Mouse (Mus musculus) lung, postnatal 4 days (tissue): ENCODE results near the gene Gm49336.

ENCODE experiments used
- DNase-seq, 2 experiments: peaks; one replicate each; pipeline ENCODE4 v3.0.0; 2021

Gm49336 gene

GRCm38 (mm10) chr14:60251281-60252003 lies at the start of gene Gm49336, which contains the start of gene Nupl1:
Gene Gm49336 (minus strand): TSS chr14:60251507.
Gene Nupl1 (minus strand): TSS chr14:60251431.
- peak; percentile 98 to 99 for DNase-seq

- DNase-seq = no peak
These were observed 49.7 kb upstream of the Gm49336 start for GRCm38 (mm10) chr14:60301024-60301423.

- no peak for DNase-seq
These were observed 49.1 kb upstream of the Gm49336 start for GRCm38 (mm10) chr14:60300224-60300991.

- no peak for DNase-seq
These were observed 44.2 kb upstream of the Gm49336 start for GRCm38 (mm10) chr14:60295531-60295930.

- no peak for DNase-seq
These were observed 39.1 kb upstream of the Gm49336 start for GRCm38 (mm10) chr14:60290363-60290762.

GRCm38 (mm10) chr14:60286194-60286863 lies 35.0 kb upstream of the Gm49336 start:
- no peak for DNase-seq

GRCm38 (mm10) chr14:60275301-60276276 lies 24.3 kb upstream of the Gm49336 start:
- DNase-seq = no peak

- no peak for DNase-seq
These were observed 22.0 kb upstream of the Gm49336 start for GRCm38 (mm10) chr14:60273346-60273745.

- peak in 1 of 2 experiments; percentile 33 for DNase-seq
These were observed 18.0 kb upstream of the Gm49336 start for GRCm38 (mm10) chr14:60269333-60269732.

- peak; percentile 94 to 97 for DNase-seq
These were observed 13.9 kb upstream of the Gm49336 start, which contains the start of gene Mtmr6 for GRCm38 (mm10) chr14:60264990-60265876. Gene Mtmr6 (plus strand): TSS chr14:60265228.

GRCm38 (mm10) chr14:60262316-60262715 lies 11.0 kb upstream of the Gm49336 start:
- DNase-seq = no peak

GRCm38 (mm10) chr14:60257851-60258250 lies 6.5 kb upstream of the Gm49336 start:
- DNase-seq = no peak

GRCm38 (mm10) chr14:60257101-60257500 lies 5.8 kb upstream of the Gm49336 start:
- no peak for DNase-seq

GRCm38 (mm10) chr14:60256356-60256755 lies 5.0 kb upstream of the Gm49336 start:
- peak; percentile 13 to 50 for DNase-seq

- DNase-seq = no peak
These were observed 3.5 kb upstream of the Gm49336 start for GRCm38 (mm10) chr14:60254774-60255173.

- no peak for DNase-seq
These were observed 2.2 kb upstream of the Gm49336 start for GRCm38 (mm10) chr14:60253466-60253865.

- DNase-seq = no peak
These were observed 995 bp upstream of the Gm49336 start for GRCm38 (mm10) chr14:60252004-60253000.

GRCm38 (mm10) chr14:60250879-60251278 lies 428 bp downstream of the Gm49336 start:
- no peak for DNase-seq

GRCm38 (mm10) chr14:60250366-60250765 lies 941 bp downstream of the Gm49336 start:
- DNase-seq = no peak

GRCm38 (mm10) chr14:60238551-60238950 lies 12.8 kb downstream of the Gm49336 start:
- DNase-seq = no peak
